Mouse (Mus musculus) liver, embryonic 14.5 days (tissue): ENCODE results near the gene Atrnl1. TPM values are rescaled to one million over a fixed set of nuclear protein-coding genes. Genes with fewer than 3 reads are reported as not detected.

Experiments used
- ATAC-seq: fragments of 200-750 bp; cut with Nextera tagmentation; 2 replicates; pipeline ENCODE4 v1.8.0; 2017; ENCODE audit warnings: moderate number of reproducible peaks, mild to moderate bottlenecking, moderate library complexity; ENCODE audit not compliant: insufficient read depth
- DNase-seq, 3 experiments: peaks; one replicate each; pipeline ENCODE4 v3.0.0-alpha.2; 2012 to 2013; ENCODE audit warnings: low read depth in 3 of 3, low spot score in 3 of 3
- H3K27ac ChIP-seq: fragments of 300-500 bp; sonication (generic); 2 replicates; pipeline ENCODE4 v1.5.1; 2014; ENCODE audit warnings: moderate library complexity, mild to moderate bottlenecking, control low read depth, inconsistent platforms
- H3K27me3 ChIP-seq: fragments of 300-500 bp; sonication (generic); 2 replicates; pipeline ENCODE4 v1.6.1; 2014; ENCODE audit warnings: mild to moderate bottlenecking, low read length, moderate library complexity; ENCODE audit not compliant: control insufficient read depth, insufficient read depth
- H3K36me3 ChIP-seq: fragments of 300-500 bp; sonication (generic); replicated peaks from 2 replicates; pipeline ENCODE4 v1.6.1; 2014; ENCODE audit warnings: low read depth; ENCODE audit not compliant: control insufficient read depth, insufficient read depth
- H3K4me1 ChIP-seq, 2 experiments: fragments of 200-500 bp in 1 of 2; fragments of 300-500 bp in 1 of 2; sonication (generic) in 1 of 2; replicated peaks; 2 replicates each; pipeline ENCODE4 v1.6.1; 2012 to 2014; ENCODE audit warnings: antibody characterized with exemption in 1 of 2, inconsistent platforms in 1 of 2, low read length in 1 of 2; ENCODE audit not compliant: control insufficient read depth in 2 of 2, insufficient read depth in 2 of 2
- H3K4me2 ChIP-seq: fragments of 300-500 bp; sonication (generic); 2 replicates; pipeline ENCODE4 v1.6.1; 2014; ENCODE audit warnings: low read depth, mild to moderate bottlenecking, control low read depth, moderate library complexity
- H3K4me3 ChIP-seq, 2 experiments: fragments of 200-500 bp in 1 of 2; fragments of 300-500 bp in 1 of 2; sonication (generic) in 1 of 2; 2 replicates each; pipeline ENCODE4 v1.5.1; 2012 to 2014; ENCODE audit warnings: low read depth in 2 of 2, low read length in 2 of 2, mild to moderate bottlenecking in 2 of 2, control low read depth in 1 of 2, inconsistent platforms in 1 of 2, moderate library complexity in 1 of 2; ENCODE audit not compliant: insufficient read depth in 1 of 2
- H3K9ac ChIP-seq: fragments of 300-500 bp; sonication (generic); replicated peaks from 2 replicates; pipeline ENCODE4 v1.6.1; 2014; ENCODE audit warnings: mild to moderate bottlenecking, control low read depth, moderate library complexity
- H3K9me3 ChIP-seq: fragments of 300-500 bp; sonication (generic); 2 replicates; pipeline ENCODE4 v1.6.1; 2016; ENCODE audit warnings: low read length, mixed read lengths; ENCODE audit not compliant: control insufficient read depth
- CTCF ChIP-seq: IDR thresholded peaks from 2 replicates; pipeline ENCODE4 v1.5.1; 2016; ENCODE audit warnings: antibody characterized with exemption, low read depth, control low read depth
- EP300 ChIP-seq: IDR thresholded peaks from 2 replicates; pipeline ENCODE4 v1.6.1; 2016; ENCODE audit warnings: antibody characterized with exemption, low read depth
- WGBS: fragments of 180-500 bp; shearing (Covaris S2); extraction: QIAGEN DNeasy Blood & Tissue Kit; methylation state at CpG from one replicate; pipeline ENCODE4 v1.1.7; 2014; ENCODE audit not compliant: insufficient replicate concordance; 5-methylcytosine and 5-hydroxymethylcytosine counted together
- polyA plus RNA-seq, 2 experiments: library from polyadenylated mRNA; depleted of rRNA in 1 of 2; stranded (reverse) in 1 of 2; unstranded in 1 of 2; fragments of >200 nt; fragmentation: Nextera tagmentation in 1 of 2; extraction: Ambion mirVana in 1 of 2; gene quantifications; 2 replicates each; pipeline versions ENCODE4 v1.2.1 to v1.2.3; 2012 to 2014

Gene Atrnl1
- polyA plus RNA-seq, 2 experiments, result 0.46 to 1.3 TPM

GRCm38 (mm10) chr19:57655083-57655482, 44.2 kb downstream of the Atrnl1 start:
- no peak overlapping the region for H3K27ac ChIP-seq
- 50% methylated on average over 2 of the region's 2 CpGs for WGBS
- ATAC-seq (no peak), DNase-seq (peak in 1 of 3 experiments; percentile 6)
- 0 out of 4 replicates have a peak, but pooled peaks cover 0 to 1% of the 10 kb centered on the region in 2 experiments for H3K4me1 ChIP-seq
- H3K4me2 ChIP-seq, result no peak overlapping the region
- peaks cover 2% of the 10 kb centered on the region; the same call in 1 of the 2 replicates for H3K9me3 ChIP-seq
- H3K4me3 ChIP-seq, result no peak overlapping the region
- H3K36me3 ChIP-seq, result no peaks in the 10 kb centered on the region
- no peak overlapping the region for H3K9ac ChIP-seq
- H3K27me3 ChIP-seq, result no peaks in the 10 kb centered on the region
- TF ChIP-seq EP300 (no peak), CTCF (peak; percentile 51)

GRCm38 (mm10) chr19:57655491-57655890, 44.7 kb downstream of the Atrnl1 start:
- H3K36me3 ChIP-seq, result no peaks in the 10 kb centered on the region
- H3K4me3 ChIP-seq, result no peak overlapping the region
- DNase-seq (no peak), ATAC-seq (no peak)
- 0 out of 4 replicates have a peak, but pooled peaks cover 0 to 1% of the 10 kb centered on the region in 2 experiments for H3K4me1 ChIP-seq
- H3K27ac ChIP-seq, result no peak overlapping the region
- no peaks in the 10 kb centered on the region for H3K27me3 ChIP-seq
- H3K4me2 ChIP-seq, result no peak overlapping the region
- TF ChIP-seq EP300, result no peak
- TF ChIP-seq CTCF, result no peak
- WGBS, result 84% methylated on average over 11 of the region's 11 CpGs
- no peak overlapping the region for H3K9ac ChIP-seq
- H3K9me3 ChIP-seq, result peaks cover 2% of the 10 kb centered on the region; the same call in 1 of the 2 replicates

GRCm38 (mm10) chr19:57657426-57658087, 46.7 kb downstream of the Atrnl1 start:
- H3K4me1 ChIP-seq, result 0 out of 4 replicates have a peak, but pooled peaks cover 0 to 1% of the 10 kb centered on the region in 2 experiments
- H3K4me3 ChIP-seq, result no peak overlapping the region
- ATAC-seq, result no peak
- peaks cover 2% of the 10 kb centered on the region; the same call in 1 of the 2 replicates for H3K9me3 ChIP-seq
- no peaks in the 10 kb centered on the region for H3K27me3 ChIP-seq
- H3K9ac ChIP-seq, result no peak overlapping the region
- WGBS, result 65% methylated on average over 12 of the region's 12 CpGs
- DNase-seq, result no peak
- no peak overlapping the region for H3K27ac ChIP-seq
- no peak for TF ChIP-seq EP300
- TF ChIP-seq CTCF, result no peak
- H3K36me3 ChIP-seq, result no peaks in the 10 kb centered on the region
- no peak overlapping the region for H3K4me2 ChIP-seq

- TF ChIP-seq CTCF (no peak), EP300 (no peak)
- no peak overlapping the region for H3K9ac ChIP-seq
- H3K27me3 ChIP-seq, result no peaks in the 10 kb centered on the region
- no peaks in the 10 kb centered on the region for H3K36me3 ChIP-seq
- H3K9me3 ChIP-seq, result peaks cover 2% of the 10 kb centered on the region; the same call in 1 of the 2 replicates
- H3K4me2 ChIP-seq, result no peak overlapping the region
- WGBS, result 45% methylated on average over 8 of the region's 8 CpGs
- no peak for DNase-seq
- 0 out of 4 replicates have a peak, but pooled peaks cover 0 to 1% of the 10 kb centered on the region in 2 experiments for H3K4me1 ChIP-seq
- ATAC-seq, result 0 out of 2 replicates have a peak, but pooled peaks have one; percentile 11
- H3K27ac ChIP-seq, result no peak overlapping the region
- H3K4me3 ChIP-seq, result no peak overlapping the region
Measured at GRCm38 (mm10) chr19:57658111-57659091, 47.6 kb downstream of the Atrnl1 start.
